Mouse (Mus musculus) midbrain, postnatal 0 days (tissue): ENCODE data around the gene Upf3a. TPM values are rescaled to one million over a fixed set of nuclear protein-coding genes. Genes with fewer than 3 reads are reported as not detected.

Experiments used
- ATAC-seq: fragments of 200-750 bp; cut with Nextera tagmentation; 2 replicates; pipeline ENCODE4 v1.8.0; 2017; ENCODE audit warnings: moderate number of reproducible peaks, mild to moderate bottlenecking, moderate TSS enrichment, moderate library complexity; ENCODE audit not compliant: low FRiP score
- DNase-seq: peaks from one replicate; pipeline ENCODE4 v3.0.0-alpha.2; 2015; ENCODE audit warnings: low spot score
- H3K27ac ChIP-seq: fragments of 300-500 bp; sonication (generic); 2 replicates; pipeline ENCODE4 v1.5.1; 2014; ENCODE audit warnings: low read depth, mild to moderate bottlenecking, low read length, mixed read lengths
- H3K27me3 ChIP-seq: fragments of 300-500 bp; sonication (generic); 2 replicates; pipeline ENCODE4 v1.6.1; 2014; ENCODE audit warnings: low read length, control low read depth, mixed read lengths; ENCODE audit not compliant: insufficient read depth
- H3K36me3 ChIP-seq: fragments of 300-500 bp; sonication (generic); 2 replicates; pipeline ENCODE4 v1.6.1; 2014; ENCODE audit warnings: low read length, control low read depth, mixed read lengths; ENCODE audit not compliant: insufficient read depth
- H3K4me1 ChIP-seq: fragments of 300-500 bp; sonication (generic); 2 replicates; pipeline ENCODE4 v1.6.1; 2014; ENCODE audit warnings: mild to moderate bottlenecking, control low read depth, antibody characterized with exemption, low read length, mixed read lengths; ENCODE audit not compliant: insufficient read depth
- H3K4me2 ChIP-seq: fragments of 300-500 bp; sonication (generic); 2 replicates; pipeline ENCODE4 v1.6.1; 2014; ENCODE audit warnings: low read depth, mild to moderate bottlenecking, low read length, mixed read lengths; ENCODE audit not compliant: poor library complexity, severe bottlenecking
- H3K4me3 ChIP-seq: fragments of 300-500 bp; sonication (generic); 2 replicates; pipeline ENCODE4 v1.5.1; 2014; ENCODE audit warnings: low read depth, mild to moderate bottlenecking, low read length, moderate library complexity
- H3K9ac ChIP-seq: fragments of 300-500 bp; sonication (generic); replicated peaks from 2 replicates; pipeline ENCODE4 v1.6.1; 2014; ENCODE audit warnings: mild to moderate bottlenecking, low read length, moderate library complexity, mixed read lengths; ENCODE audit not compliant: poor library complexity, severe bottlenecking
- H3K9me3 ChIP-seq: fragments of 300-500 bp; sonication (generic); 2 replicates; pipeline ENCODE4 v1.6.1; 2016; ENCODE audit warnings: low read length, control low read depth
- CTCF ChIP-seq: IDR thresholded peaks from 2 replicates; pipeline ENCODE4 v1.5.1; 2016; ENCODE audit warnings: antibody characterized with exemption, mild to moderate bottlenecking
- WGBS: fragments of 180-500 bp; shearing (Covaris S2); extraction: QIAGEN DNeasy Blood & Tissue Kit; methylation state at CpG from one replicate; pipeline ENCODE4 v1.1.7; 2014; 5-methylcytosine and 5-hydroxymethylcytosine counted together
- polyA plus RNA-seq: library from polyadenylated mRNA; unstranded; fragments of >200 nt; fragmentation: Nextera tagmentation; extraction: Ambion mirVana; gene quantifications from 2 replicates; pipeline ENCODE4 v1.2.1, GENCODE M21; 2015
- total RNA-seq: library from RNA; depleted of rRNA; stranded (reverse); fragments of >200 nt; gene quantifications from 2 replicates; pipeline ENCODE4 v1.2.3, GENCODE M21; 2014

The Upf3a gene
- total and polyA plus RNA-seq, 2 experiments from 2014 or later = 15.2 to 44.6 TPM

DNA sequence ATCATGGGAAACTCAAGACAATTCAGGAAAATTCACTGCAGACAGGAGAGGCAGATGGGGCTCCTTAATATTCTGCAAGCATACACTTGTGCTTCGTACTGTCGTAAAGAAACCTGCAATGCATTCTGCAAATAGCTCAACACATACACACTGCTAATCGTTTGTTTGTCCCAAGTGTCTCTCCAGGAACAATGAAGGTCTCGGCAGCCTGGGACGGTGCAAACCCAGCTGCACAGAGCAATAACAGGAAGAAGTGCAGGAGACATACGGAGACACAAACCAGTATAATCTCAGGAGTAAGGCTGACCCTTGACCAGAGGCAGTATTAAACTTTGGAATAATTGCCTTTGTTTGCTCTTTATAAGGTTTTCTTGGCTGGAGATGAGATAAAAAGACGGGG lies 28.9 kb upstream of the Upf3a start:
- Histone ChIP-seq H3K27me3 (no peaks in the 10 kb centered on the region), H3K9ac (no peak overlapping the region), H3K4me2 (no peak overlapping the region), H3K4me1 (peaks cover 7% of the 10 kb centered on the region; the same call in 1 of the 2 replicates), H3K9me3 (no peaks in the 10 kb centered on the region), H3K4me3 (no peak overlapping the region), H3K27ac (no peak overlapping the region), H3K36me3 (0 out of 2 replicates have a peak, but pooled peaks cover 4% of the 10 kb centered on the region)
- no peak for TF ChIP-seq CTCF
- ATAC-seq = no peak
- no peak for DNase-seq
- 65% methylated on average over 7 of the region's 7 CpGs for WGBS

DNA sequence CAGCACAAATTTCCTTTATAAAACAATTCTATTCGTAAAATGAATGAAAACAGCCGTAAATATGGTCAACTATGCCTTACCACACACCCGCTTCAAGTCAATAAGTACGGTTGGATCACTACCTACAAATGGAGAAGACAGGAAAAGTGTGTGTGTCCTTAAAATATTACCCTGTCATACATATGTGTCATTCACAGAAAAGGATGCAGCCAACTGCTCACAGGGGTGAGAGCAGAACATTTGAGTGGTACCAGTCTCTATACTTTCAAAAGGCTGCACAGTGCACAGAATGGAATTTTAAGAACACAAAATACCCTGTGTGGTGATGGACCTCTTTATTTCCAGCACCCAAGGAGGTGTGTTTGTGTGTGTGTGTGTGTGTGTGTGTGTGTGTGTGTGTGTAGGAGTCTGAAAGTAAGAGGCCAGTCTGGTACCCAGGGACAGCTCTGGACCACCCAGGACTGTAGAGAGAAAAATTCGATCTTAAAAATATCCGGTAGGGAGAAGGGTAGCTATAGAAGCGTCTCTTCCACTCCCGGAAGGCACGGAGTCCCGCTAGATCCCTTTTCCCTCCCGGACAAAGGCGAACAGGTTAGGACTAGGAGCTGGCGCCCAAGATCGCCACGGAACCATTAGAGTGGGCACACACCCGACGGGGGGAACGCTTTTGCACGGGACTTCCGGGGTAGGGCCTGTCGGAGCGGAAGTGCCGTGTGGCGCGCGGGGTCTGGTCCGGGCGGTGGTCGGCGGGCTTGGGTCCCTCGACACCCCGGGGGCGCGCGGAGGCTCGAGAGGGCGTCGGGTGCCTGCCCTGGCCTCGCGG lies 28.2 kb upstream of the Upf3a start, which contains the start of gene Cdc16:
TSS of gene Cdc16 (plus strand) at position 695 of the 823 bp plus-strand sequence.
- peaks cover 7% of the 10 kb centered on the region; the same call in 1 of the 2 replicates for H3K4me1 ChIP-seq
- peak; percentile 93 for ATAC-seq
- peak within 1 kb of the TSS; percentile 79 for H3K9ac ChIP-seq
- H3K27me3 ChIP-seq = no peaks in the 10 kb centered on the region
- no peak for TF ChIP-seq CTCF
- peak; percentile 93 for DNase-seq
- peak within 1 kb of the TSS; percentile 64 for H3K4me2 ChIP-seq
- H3K27ac ChIP-seq = peak within 1 kb of the TSS; percentile 70
- no peaks in the 10 kb centered on the region for H3K9me3 ChIP-seq
- H3K4me3 ChIP-seq = peak within 1 kb of the TSS; percentile 69
- peaks cover 7% of the 10 kb centered on the region; the same call in 1 of the 2 replicates for H3K36me3 ChIP-seq
- WGBS = 8% methylated on average over 40 of the region's 40 CpGs

- Histone ChIP-seq H3K27ac (peak overlapping the region; percentile 70), H3K9me3 (no peaks in the 10 kb centered on the region), H3K4me1 (peaks cover 7% of the 10 kb centered on the region; the same call in 1 of the 2 replicates), H3K4me3 (peak overlapping the region; percentile 69), H3K27me3 (no peaks in the 10 kb centered on the region), H3K4me2 (peak overlapping the region; percentile 64), H3K9ac (peak overlapping the region; percentile 79), H3K36me3 (peaks cover 13% of the 10 kb centered on the region)
- peak; percentile 74 for TF ChIP-seq CTCF
- DNase-seq = peak; percentile 61
- under 1% methylated on average over 37 of the region's 38 CpGs for WGBS
- peak; percentile 74 for ATAC-seq
These were observed 27.3 kb upstream of the Upf3a start for GRCm38 (mm10) chr8:13757805-13758727.

- 90% methylated on average over 11 of the region's 11 CpGs for WGBS
- no peak for TF ChIP-seq CTCF
- Histone ChIP-seq H3K27ac (no peak overlapping the region), H3K27me3 (no peaks in the 10 kb centered on the region), H3K4me3 (no peak overlapping the region), H3K9ac (no peak overlapping the region), H3K36me3 (peaks cover 74% of the 10 kb centered on the region), H3K9me3 (no peaks in the 10 kb centered on the region), H3K4me1 (no peaks in the 10 kb centered on the region), H3K4me2 (no peak overlapping the region)
- DNase-seq (no peak), ATAC-seq (no peak)
These were observed 16.2 kb upstream of the Upf3a start for GRCm38 (mm10) chr8:13769206-13769605.

DNA sequence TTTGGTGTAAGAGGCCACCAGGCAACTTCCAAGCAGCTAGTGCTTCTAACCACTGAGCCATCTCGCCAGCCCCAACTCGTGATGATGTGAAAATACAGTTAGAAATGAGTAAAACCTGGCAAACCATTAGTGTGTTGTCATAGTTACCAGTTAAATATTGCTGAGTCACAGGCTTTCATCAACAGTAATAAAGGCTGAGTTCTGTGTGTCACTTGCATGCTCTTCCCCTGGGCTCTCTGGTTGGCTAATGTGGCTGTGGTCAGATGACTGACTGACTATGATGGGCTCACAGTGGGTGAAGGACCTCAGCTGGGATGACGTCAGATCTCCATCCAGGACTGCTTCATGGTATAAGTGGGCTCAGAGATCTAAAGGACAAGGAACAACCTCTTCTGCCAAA lies 4.9 kb upstream of the Upf3a start:
- peaks cover 46% of the 10 kb centered on the region for H3K36me3 ChIP-seq
- no peaks in the 10 kb centered on the region for H3K4me1 ChIP-seq
- no peak for DNase-seq

More for the DNA sequence above, 4.9 kb upstream of the Upf3a start:
- no peak for ATAC-seq
- H3K27me3 ChIP-seq = no peaks in the 10 kb centered on the region
- no peak overlapping the region for H3K9ac ChIP-seq
- no peaks in the 10 kb centered on the region for H3K9me3 ChIP-seq
- WGBS = 86% methylated on average over 3 of the region's 3 CpGs
- no peak overlapping the region for H3K4me3 ChIP-seq
- no peak for TF ChIP-seq CTCF
- no peak overlapping the region for H3K4me2 ChIP-seq
- H3K27ac ChIP-seq = no peak overlapping the region
